Mouse (Mus musculus) heart, embryonic 15.5 days (tissue): Measurements from ENCODE around the gene Hist1h4h. TPM values are rescaled to one million over a fixed set of nuclear protein-coding genes. Genes with fewer than 3 reads are reported as not detected.
A peak's percentile ranks its signal among the peaks of the same experiment; 100 is the strongest.

Source experiments
- ATAC-seq: fragments of 200-750 bp; cut with Nextera tagmentation; replicated peaks from 2 replicates; pipeline ENCODE4 v1.8.0; 2017; ENCODE audit warnings: low read depth, moderate TSS enrichment; ENCODE audit not compliant: insufficient number of reproducible peaks, insufficient read depth, low FRiP score
- H3K27ac ChIP-seq: fragments of 300-500 bp; sonication (generic); 2 replicates; pipeline ENCODE4 v1.5.1; 2015; ENCODE audit warnings: mild to moderate bottlenecking, inconsistent platforms
- H3K27me3 ChIP-seq: fragments of 300-500 bp; sonication (generic); 2 replicates; pipeline ENCODE4 v1.6.1; 2015; ENCODE audit warnings: inconsistent platforms
- H3K36me3 ChIP-seq: fragments of 300-500 bp; sonication (generic); 2 replicates; pipeline ENCODE4 v1.6.1; 2015; ENCODE audit warnings: mild to moderate bottlenecking, inconsistent platforms
- H3K4me1 ChIP-seq: fragments of 300-500 bp; sonication (generic); replicated peaks from 2 replicates; pipeline ENCODE4 v1.6.1; 2015; ENCODE audit warnings: inconsistent platforms
- H3K4me2 ChIP-seq: fragments of 300-500 bp; sonication (generic); 2 replicates; pipeline ENCODE4 v1.6.1; 2015; ENCODE audit warnings: inconsistent platforms, mild to moderate bottlenecking, moderate library complexity
- H3K4me3 ChIP-seq: fragments of 300-500 bp; sonication (generic); 2 replicates; pipeline ENCODE4 v1.5.1; 2015; ENCODE audit warnings: mild to moderate bottlenecking, inconsistent platforms
- H3K9ac ChIP-seq: fragments of 300-500 bp; sonication (generic); 2 replicates; pipeline ENCODE4 v1.6.1; 2015; ENCODE audit warnings: mild to moderate bottlenecking, inconsistent platforms
- H3K9me3 ChIP-seq: fragments of 300-500 bp; sonication (generic); replicated peaks from 2 replicates; pipeline ENCODE4 v1.6.1; 2016; ENCODE audit warnings: inconsistent platforms
- WGBS: fragments of 180-500 bp; shearing (Covaris S2); methylation state at CpG from one replicate; pipeline ENCODE4 v1.1.7; 2015; ENCODE audit warnings: mixed read lengths; 5-methylcytosine and 5-hydroxymethylcytosine counted together
- polyA plus RNA-seq: library from polyadenylated mRNA; unstranded; fragments of >200 nt; fragmentation: Nextera tagmentation; extraction: Ambion mirVana; gene quantifications from 2 replicates; pipeline ENCODE4 v1.2.1, GENCODE M21; 2015

Gene Hist1h4h
- polyA plus RNA-seq, 1 experiment from 2014 or later = 5.4 TPM

GRCm38 (mm10) chr13:23515281-23515680 lies 15.6 kb upstream of the Hist1h4h start:
- Histone ChIP-seq H3K27ac (no peak overlapping the region), H3K9me3 (no peaks in the 10 kb centered on the region), H3K36me3 (no peaks in the 10 kb centered on the region), H3K4me3 (no peak overlapping the region), H3K4me1 (peaks cover 7% of the 10 kb centered on the region), H3K4me2 (no peak overlapping the region), H3K27me3 (no peaks in the 10 kb centered on the region), H3K9ac (no peak overlapping the region)
- no peak for ATAC-seq
- WGBS = 73% methylated on average over 5 of the region's 5 CpGs

- 54% methylated on average over 15 of the region's 15 CpGs for WGBS
- no peak overlapping the region for H3K27ac ChIP-seq
These were observed 14.8 kb upstream of the Hist1h4h start for GRCm38 (mm10) chr13:23515826-23516620.

GRCm38 (mm10) chr13:23516822-23517602 lies 13.8 kb upstream of the Hist1h4h start:
- H3K9me3 ChIP-seq = no peaks in the 10 kb centered on the region
- 0% methylated on average over 19 of the region's 19 CpGs for whole genome bisulfite sequencing
- H3K27me3 ChIP-seq = no peaks in the 10 kb centered on the region
- peak overlapping the region; percentile 87 for H3K4me2 ChIP-seq
- peak overlapping the region; percentile 54 for H3K4me3 ChIP-seq
- no peaks in the 10 kb centered on the region for H3K36me3 ChIP-seq
- H3K9ac ChIP-seq = peak overlapping the region; percentile 41; the same call in 1 of the 2 replicates
- H3K4me1 ChIP-seq = peaks cover 3% of the 10 kb centered on the region
- peak; percentile 56 for ATAC-seq
- peak overlapping the region; percentile 82 for H3K27ac ChIP-seq

More at GRCm38 (mm10) chr13:23515826-23516620, 14.8 kb upstream of the Hist1h4h start:
- ATAC-seq = no peak
- H3K9ac ChIP-seq = no peak overlapping the region
- H3K9me3 ChIP-seq = no peaks in the 10 kb centered on the region
- H3K4me3 ChIP-seq = peak overlapping the region; percentile 40
- H3K27me3 ChIP-seq = no peaks in the 10 kb centered on the region
- H3K4me1 ChIP-seq = peaks cover 3% of the 10 kb centered on the region
- H3K4me2 ChIP-seq = peak overlapping the region; percentile 87
- H3K36me3 ChIP-seq = no peaks in the 10 kb centered on the region

GRCm38 (mm10) chr13:23517603-23518294 lies 13.1 kb upstream of the Hist1h4h start:
- ATAC-seq = peak; percentile 83
- Histone ChIP-seq H3K27me3 (no peaks in the 10 kb centered on the region), H3K4me3 (peak overlapping the region; percentile 54), H3K4me2 (peak overlapping the region; percentile 87), H3K9me3 (no peaks in the 10 kb centered on the region), H3K36me3 (no peaks in the 10 kb centered on the region), H3K9ac (peak overlapping the region; percentile 41), H3K4me1 (peaks cover 3% of the 10 kb centered on the region), H3K27ac (peak overlapping the region; percentile 82)
- under 1% methylated on average over 27 of the region's 27 CpGs for WGBS

- ATAC-seq = no peak
- Histone ChIP-seq H3K9me3 (no peaks in the 10 kb centered on the region), H3K4me3 (peak overlapping the region; percentile 54), H3K27ac (peak overlapping the region; percentile 82; the same call in 1 of the 2 replicates), H3K4me1 (peaks cover 3% of the 10 kb centered on the region), H3K9ac (peak overlapping the region; percentile 32; the same call in 1 of the 2 replicates), H3K27me3 (no peaks in the 10 kb centered on the region), H3K4me2 (peak overlapping the region; percentile 87), H3K36me3 (no peaks in the 10 kb centered on the region)
- WGBS = under 1% methylated on average over 6 of the region's 6 CpGs
These were observed 12.6 kb upstream of the Hist1h4h start for GRCm38 (mm10) chr13:23518295-23518603.

GRCm38 (mm10) chr13:23518885-23519284 lies 12.0 kb upstream of the Hist1h4h start:
- peaks cover 3% of the 10 kb centered on the region for H3K4me1 ChIP-seq
- peak overlapping the region; percentile 74 for H3K27ac ChIP-seq
- no peaks in the 10 kb centered on the region for H3K9me3 ChIP-seq
- H3K4me3 ChIP-seq = peak overlapping the region; percentile 50
- no peaks in the 10 kb centered on the region for H3K27me3 ChIP-seq
- under 1% methylated on average over 6 of the region's 6 CpGs for WGBS
- H3K9ac ChIP-seq = peak overlapping the region; percentile 33
- no peaks in the 10 kb centered on the region for H3K36me3 ChIP-seq
- no peak for ATAC-seq
- peak overlapping the region; percentile 87 for H3K4me2 ChIP-seq

- Histone ChIP-seq H3K27me3 (no peaks in the 10 kb centered on the region), H3K4me1 (peaks cover 3% of the 10 kb centered on the region), H3K9me3 (no peaks in the 10 kb centered on the region), H3K9ac (peak overlapping the region; percentile 33), H3K27ac (peak overlapping the region; percentile 74), H3K4me2 (peak overlapping the region; percentile 87), H3K4me3 (peak overlapping the region; percentile 50), H3K36me3 (no peaks in the 10 kb centered on the region)
- WGBS = under 1% methylated on average over 10 of the region's 10 CpGs
- ATAC-seq = peak; percentile 45; the same call in 1 of the 2 replicates
These were observed 11.4 kb upstream of the Hist1h4h start for GRCm38 (mm10) chr13:23519416-23519815.

GRCm38 (mm10) chr13:23521703-23522102 lies 9.1 kb upstream of the Hist1h4h start:
- H3K9ac ChIP-seq = 0 out of 2 replicates have a peak overlapping the region, but pooled peaks have one; percentile 17
- no peak overlapping the region for H3K27ac ChIP-seq
- 2% methylated on average over 14 of the region's 14 CpGs for WGBS
- ATAC-seq = no peak
- no peak overlapping the region for H3K4me3 ChIP-seq
- no peaks in the 10 kb centered on the region for H3K27me3 ChIP-seq
- peak overlapping the region; percentile 40 for H3K4me2 ChIP-seq
- H3K9me3 ChIP-seq = no peaks in the 10 kb centered on the region
- H3K4me1 ChIP-seq = peaks cover 8% of the 10 kb centered on the region
- H3K36me3 ChIP-seq = no peaks in the 10 kb centered on the region

- Histone ChIP-seq H3K4me2 (no peak overlapping the region), H3K4me1 (peaks cover 20% of the 10 kb centered on the region), H3K36me3 (no peaks in the 10 kb centered on the region), H3K4me3 (no peak overlapping the region), H3K9ac (no peak overlapping the region), H3K9me3 (no peaks in the 10 kb centered on the region), H3K27ac (no peak overlapping the region), H3K27me3 (no peaks in the 10 kb centered on the region)
- 49% methylated on average over 5 of the region's 5 CpGs for WGBS
- no peak for ATAC-seq
These were observed 6.9 kb upstream of the Hist1h4h start for GRCm38 (mm10) chr13:23523976-23524375.

- H3K9me3 ChIP-seq = no peaks in the 10 kb centered on the region
- peak overlapping the region; percentile 10; the same call in 1 of the 2 replicates for H3K4me2 ChIP-seq
- H3K4me3 ChIP-seq = no peak overlapping the region
- H3K4me1 ChIP-seq = peaks cover 22% of the 10 kb centered on the region
- no peak overlapping the region for H3K27ac ChIP-seq
- 10% methylated on average over 5 of the region's 5 CpGs for WGBS
- no peak overlapping the region for H3K9ac ChIP-seq
- H3K36me3 ChIP-seq = no peaks in the 10 kb centered on the region
- ATAC-seq = no peak
- no peaks in the 10 kb centered on the region for H3K27me3 ChIP-seq
These were observed 6.2 kb upstream of the Hist1h4h start for GRCm38 (mm10) chr13:23524654-23525053.

- no peaks in the 10 kb centered on the region for H3K9me3 ChIP-seq
- peaks cover 22% of the 10 kb centered on the region for H3K4me1 ChIP-seq
- peak overlapping the region; percentile 57 for H3K4me2 ChIP-seq
- H3K27ac ChIP-seq = no peak overlapping the region
- no peaks in the 10 kb centered on the region for H3K36me3 ChIP-seq
- no peaks in the 10 kb centered on the region for H3K27me3 ChIP-seq
- ATAC-seq = no peak
- peak overlapping the region; percentile 48 for H3K4me3 ChIP-seq
- H3K9ac ChIP-seq = peak overlapping the region; percentile 36; the same call in 1 of the 2 replicates
- 3% methylated on average over 10 of the region's 10 CpGs for WGBS
These were observed 4.9 kb upstream of the Hist1h4h start for GRCm38 (mm10) chr13:23525901-23526300.
